Mouse (Mus musculus) brain, embryonic 14.5 days (tissue): Measurements from ENCODE around the gene Nubpl. TPM values are rescaled to one million over a fixed set of nuclear protein-coding genes. Genes with fewer than 3 reads are reported as not detected.
"Not testable (repeated sequence)": the region's sequence is repeated elsewhere in the genome, so short reads cannot be mapped to it uniquely, and the experiment has no call there.

Source experiments
- DNase-seq: peaks from one replicate; pipeline ENCODE4 v3.0.0-alpha.2; 2011; ENCODE audit warnings: low read depth
- CTCF ChIP-seq: fragments of 200-500 bp; IDR thresholded peaks from 2 replicates; pipeline ENCODE4 v1.5.1; 2012; ENCODE audit warnings: inconsistent platforms, mild to moderate bottlenecking, moderate library complexity, borderline replicate concordance; ENCODE audit not compliant: insufficient read depth, insufficient read length; ENCODE audit errors: extremely low read depth
- POLR2A ChIP-seq: fragments of 200-500 bp; IDR thresholded peaks from 2 replicates; pipeline ENCODE4 v1.6.1; 2012; ENCODE audit warnings: mild to moderate bottlenecking, inconsistent platforms, borderline replicate concordance; ENCODE audit not compliant: poor library complexity, insufficient read depth, insufficient read length, severe bottlenecking; ENCODE audit errors: extremely low read depth
- polyA plus RNA-seq: library from polyadenylated mRNA; depleted of rRNA; stranded (reverse); fragments of >200 nt; gene quantifications from 2 replicates; pipeline ENCODE4 v1.2.3, GENCODE M21; 2012

Nubpl gene
- polyA plus RNA-seq, 1 experiment = 3.8 TPM

- DNase-seq = no peak
- TF ChIP-seq POLR2A (no peak), CTCF (no peak)
Observed at GRCm38 (mm10) chr12:52164414-52164813, 66.9 kb downstream of the Nubpl start.

- TF ChIP-seq CTCF (no peak), POLR2A (no peak)
- peak; percentile 71 for DNase-seq
Observed at GRCm38 (mm10) chr12:52186205-52186793, 88.8 kb downstream of the Nubpl start.

GRCm38 (mm10) chr12:52186963-52187590 lies 89.5 kb downstream of the Nubpl start:
- TF ChIP-seq POLR2A (no peak), CTCF (no peak)
- peak; percentile 96 for DNase-seq

- no peak for TF ChIP-seq POLR2A
- no peak for TF ChIP-seq CTCF
Observed at GRCm38 (mm10) chr12:52198471-52198870, 100.9 kb downstream of the Nubpl start.

GRCm38 (mm10) chr12:52209121-52209610 lies 111.6 kb downstream of the Nubpl start:
- TF ChIP-seq POLR2A = no peak
- no peak for TF ChIP-seq CTCF
- peak; percentile 31 for DNase-seq

More at GRCm38 (mm10) chr12:52198471-52198870, 100.9 kb downstream of the Nubpl start:
- no peak for DNase-seq

- TF ChIP-seq CTCF (no peak), POLR2A (no peak)
- DNase-seq = no peak
Observed at GRCm38 (mm10) chr12:52211144-52211543, 113.6 kb downstream of the Nubpl start.

GRCm38 (mm10) chr12:52214837-52215236 lies 117.3 kb downstream of the Nubpl start:
- TF ChIP-seq POLR2A (no peak), CTCF (no peak)
- no peak for DNase-seq

- DNase-seq = no peak
Observed at GRCm38 (mm10) chr12:52224954-52225353, 127.4 kb downstream of the Nubpl start.

GRCm38 (mm10) chr12:52228746-52229145 lies 131.2 kb downstream of the Nubpl start:
- TF ChIP-seq POLR2A (no peak), CTCF (no peak)

More at GRCm38 (mm10) chr12:52224954-52225353, 127.4 kb downstream of the Nubpl start:
- TF ChIP-seq POLR2A = no peak
- TF ChIP-seq CTCF = no peak

GRCm38 (mm10) chr12:52231929-52232328 lies 134.4 kb downstream of the Nubpl start:
- not testable (repeated sequence) for DNase-seq

More at GRCm38 (mm10) chr12:52228746-52229145, 131.2 kb downstream of the Nubpl start:
- DNase-seq = no peak

GRCm38 (mm10) chr12:52242712-52243111 lies 145.2 kb downstream of the Nubpl start:
- TF ChIP-seq CTCF = no peak
- no peak for TF ChIP-seq POLR2A
- peak; percentile 70 for DNase-seq

GRCm38 (mm10) chr12:52247438-52247837 lies 149.9 kb downstream of the Nubpl start:
- DNase-seq = no peak
- no peak for TF ChIP-seq POLR2A
- TF ChIP-seq CTCF = no peak
